ENCODE assay signal across 15 mouse cellular contexts in genomic region chr5:123080041-123080440, GRCm38 (mm10). TPM values are rescaled to one million over a fixed set of nuclear protein-coding genes. Genes with fewer than 3 reads are reported as not detected.
DNase-seq lines count a peak whose midpoint lies in the region; ATAC-seq and TF ChIP-seq lines count a peak whose summit lies in the region.
"Had no signal": no experiment of that assay in that cellular context is flagged by ENCODE, and none has a peak within 500 bp of the region (broad histone marks: within the 10 kb centered on the region; RNA-seq: fewer than 3 reads in every experiment).

No protein-coding gene starts in this region.

- peaks cover 5% of the 10 kb centered on the region; the same call in 1 of the 2 replicates for H3K9me3 ChIP-seq in heart, embryonic 12.5 days (replicated peaks)
- no peaks in the 10 kb centered on the region for H3K9me3 ChIP-seq in stomach, embryonic 15.5 days
- H3K9me3 ChIP-seq in stomach, postnatal 0 days (ENCODE audit: control insufficient read depth, low read length), result no peaks in the 10 kb centered on the region
- no peaks in the 10 kb centered on the region for H3K9me3 ChIP-seq in stomach, embryonic 16.5 days (replicated peaks; ENCODE audit: control insufficient read depth, low read length)

- H3K36me3 ChIP-seq in heart, embryonic 12.5 days, result no peaks in the 10 kb centered on the region
- no peaks in the 10 kb centered on the region for H3K36me3 ChIP-seq in stomach, embryonic 15.5 days
- no peaks in the 10 kb centered on the region for H3K36me3 ChIP-seq in stomach, postnatal 0 days (ENCODE audit: control insufficient read depth, insufficient read depth, low read length)
- H3K36me3 ChIP-seq in stomach, embryonic 16.5 days (ENCODE audit: control insufficient read depth, insufficient read depth, low read length), result no peaks in the 10 kb centered on the region
- H3K36me3 ChIP-seq: neural tube, embryonic 12.5 days had no signal

- ATAC-seq in heart, embryonic 12.5 days (ENCODE audit: insufficient number of reproducible peaks, low FRiP score), result no peak
- ATAC-seq in stomach, embryonic 15.5 days (ENCODE audit: insufficient read depth, low FRiP score, low read depth), result no peak
- no peak for ATAC-seq in stomach, postnatal 0 days (ENCODE audit: low FRiP score, low TSS enrichment)
- ATAC-seq in stomach, embryonic 16.5 days (ENCODE audit: insufficient read depth, low FRiP score), result no peak
- ATAC-seq: forebrain, embryonic 14.5 days; hindbrain, embryonic 16.5 days had no signal

- H3K4me2 ChIP-seq in heart, embryonic 12.5 days, result no peak overlapping the region
- H3K4me2 ChIP-seq in stomach, embryonic 15.5 days, result no peak overlapping the region
- no peak overlapping the region for H3K4me2 ChIP-seq in stomach, postnatal 0 days (replicated peaks; ENCODE audit: low read depth)
- H3K4me2 ChIP-seq in stomach, embryonic 16.5 days (ENCODE audit: low read depth, low read length), result no peak overlapping the region
- H3K4me2 ChIP-seq: neural tube, embryonic 12.5 days had no signal

- no peak overlapping the region for H3K9ac ChIP-seq in heart, embryonic 12.5 days
- H3K9ac ChIP-seq in stomach, embryonic 15.5 days, result no peak overlapping the region
- no peak overlapping the region for H3K9ac ChIP-seq in stomach, postnatal 0 days (ENCODE audit: low read length)
- H3K9ac ChIP-seq in stomach, embryonic 16.5 days (ENCODE audit: low read length), result no peak overlapping the region
- H3K9ac ChIP-seq: liver, embryonic 14.5 days; neural tube, embryonic 12.5 days had no signal

- no peak overlapping the region for H3K4me3 ChIP-seq in heart, embryonic 12.5 days
- no peak overlapping the region for H3K4me3 ChIP-seq in stomach, embryonic 15.5 days (replicated peaks)
- no peak overlapping the region for H3K4me3 ChIP-seq in stomach, postnatal 0 days (ENCODE audit: low read depth, low read length)
- no peak overlapping the region for H3K4me3 ChIP-seq in stomach, embryonic 16.5 days (replicated peaks; ENCODE audit: low read length)
- H3K4me3 ChIP-seq: neural tube, embryonic 12.5 days had no signal

- H3K27ac ChIP-seq in heart, embryonic 12.5 days (ENCODE audit: poor library complexity, severe bottlenecking), result peak overlapping the region; percentile 49; the same call in 1 of the 2 replicates
- H3K27ac ChIP-seq in stomach, embryonic 15.5 days, result peak overlapping the region; percentile 57
- H3K27ac ChIP-seq in stomach, postnatal 0 days (replicated peaks), result no peak overlapping the region
- peak overlapping the region; percentile 72 for H3K27ac ChIP-seq in stomach, embryonic 16.5 days (ENCODE audit: low read length)
- H3K27ac ChIP-seq: liver, embryonic 14.5 days; neural tube, embryonic 12.5 days had no signal

- no peak for TF ChIP-seq CTCF in stomach, postnatal 0 days (IDR thresholded peaks at IDR 0.05; ENCODE audit: low read depth)

- TF ChIP-seq EP300 in stomach, postnatal 0 days (optimal IDR thresholded peaks at IDR 0.05), result no peak

- no peak for DNase-seq in heart, postnatal 10 days
- DNase-seq in stomach, postnatal 0 days (ENCODE audit: low spot score), result no peak
- peak; percentile 60 for DNase-seq in kidney, postnatal 14 days
- DNase-seq in left cerebral cortex, postnatal 25 days (ENCODE audit: low spot score in 2 of 2), result no peak
- no peak for DNase-seq in layer of hippocampus, adult 18-20 months (ENCODE audit: low spot score in 2 of 2)
- DNase-seq: cerebellum, adult 2 months had no signal

- peaks cover 39% of the 10 kb centered on the region for H3K4me1 ChIP-seq in heart, embryonic 12.5 days (replicated peaks)
- H3K4me1 ChIP-seq in stomach, embryonic 15.5 days, result peaks cover 22% of the 10 kb centered on the region
- no peaks in the 10 kb centered on the region for H3K4me1 ChIP-seq in stomach, postnatal 0 days (replicated peaks; ENCODE audit: control insufficient read depth, insufficient read depth)
- peaks cover 21% of the 10 kb centered on the region for H3K4me1 ChIP-seq in stomach, embryonic 16.5 days (ENCODE audit: control insufficient read depth, insufficient read depth, low read length)

- no peaks in the 10 kb centered on the region for H3K27me3 ChIP-seq in heart, embryonic 12.5 days (replicated peaks)
- no peaks in the 10 kb centered on the region for H3K27me3 ChIP-seq in stomach, embryonic 15.5 days (replicated peaks)
- no peaks in the 10 kb centered on the region for H3K27me3 ChIP-seq in stomach, postnatal 0 days (ENCODE audit: control insufficient read depth, insufficient read depth, low read length)
- H3K27me3 ChIP-seq in stomach, embryonic 16.5 days (ENCODE audit: control insufficient read depth, insufficient read depth, low read length), result no peaks in the 10 kb centered on the region
- H3K27me3 ChIP-seq: neural tube, embryonic 12.5 days had no signal

- intact Hi-C loops in heart, postnatal 10 days (cut with DNase I), result no loop called here
- intact Hi-C loops in left cerebral cortex, postnatal 25 days (cut with DNase I), result no loop called here

- 52% methylated on average over 8 of the region's 8 CpGs for WGBS in heart, embryonic 12.5 days
- WGBS in stomach, embryonic 15.5 days, result 57% methylated on average over 8 of the region's 8 CpGs
- WGBS in stomach, postnatal 0 days, result 71% methylated on average over 8 of the region's 8 CpGs
- 57% methylated on average over 8 of the region's 8 CpGs for WGBS in stomach, embryonic 16.5 days

RNA-seq across cellular contexts. Expression of gene Tmem120b, which starts 11.8 kb away (rescaled TPM):
- 12.9 and 13.0 TPM in 2 replicates for polyA plus RNA-seq in heart, embryonic 12.5 days (2016; fragmentation: Nextera tagmentation; extraction: Ambion mirVana)
- 10 to 100 TPM; 11.1 to 11.7 TPM for total RNA-seq in heart, postnatal 10 days (2021)
- polyA plus RNA-seq in stomach, embryonic 15.5 days (2015; fragmentation: Nextera tagmentation; extraction: Ambion mirVana), result 12.9 and 14.2 TPM in 2 replicates
- polyA plus RNA-seq in stomach, postnatal 0 days (2015; fragmentation: Nextera tagmentation; extraction: Ambion mirVana), result 8.0 and 9.1 TPM in 2 replicates
- 13.7 and 15.3 TPM in 2 replicates for polyA plus RNA-seq in stomach, embryonic 16.5 days (2015; fragmentation: Nextera tagmentation; extraction: Ambion mirVana)
- 10 to 100 TPM; 14.3 to 17.1 TPM for total RNA-seq in left cerebral cortex, postnatal 25 days (2021)
- 10 to 100 TPM; 16.4 to 17.6 TPM for total RNA-seq in layer of hippocampus, adult 18-20 months (2021)

RNA-seq across cellular contexts. Expression of gene Morn3, which starts 33.2 kb away (rescaled TPM):
- polyA plus RNA-seq in heart, embryonic 12.5 days (2016; fragmentation: Nextera tagmentation; extraction: Ambion mirVana), result not detected in 2 replicates
- not detected for total RNA-seq in heart, postnatal 10 days (2021)
- polyA plus RNA-seq in stomach, embryonic 15.5 days (2015; fragmentation: Nextera tagmentation; extraction: Ambion mirVana), result 0.54 TPM in 1 of 2 replicates, not detected in the other
- polyA plus RNA-seq in stomach, postnatal 0 days (2015; fragmentation: Nextera tagmentation; extraction: Ambion mirVana), result 0.41 TPM in 1 of 2 replicates, not detected in the other
- 1.0 TPM in 1 of 2 replicates, not detected in the other for polyA plus RNA-seq in stomach, embryonic 16.5 days (2015; fragmentation: Nextera tagmentation; extraction: Ambion mirVana)
- under 1 TPM in 1 of 2 experiments, not detected in 1; 0.73 TPM for total RNA-seq in left cerebral cortex, postnatal 25 days (2021)
- total RNA-seq in layer of hippocampus, adult 18-20 months (2021), result under 1 TPM; 0.38 to 0.94 TPM
- total RNA-seq: adrenal gland, adult 18-20 months had no signal
- polyA plus RNA-seq: liver, embryonic 14.5 days; neural tube, embryonic 12.5 days; urinary bladder, adult 2 months had no signal

RNA-seq across cellular contexts. Expression of gene Rhof, which starts 52.5 kb away (rescaled TPM):
- 1.0 and 1.3 TPM in 2 replicates for polyA plus RNA-seq in heart, embryonic 12.5 days (2016; fragmentation: Nextera tagmentation; extraction: Ambion mirVana)
- under 1 TPM; 0.64 to 0.77 TPM for total RNA-seq in heart, postnatal 10 days (2021)
- 1.9 and 2.3 TPM in 2 replicates for polyA plus RNA-seq in stomach, embryonic 15.5 days (2015; fragmentation: Nextera tagmentation; extraction: Ambion mirVana)
- 18.6 and 22.3 TPM in 2 replicates for polyA plus RNA-seq in stomach, postnatal 0 days (2015; fragmentation: Nextera tagmentation; extraction: Ambion mirVana)
- 2.6 and 3.7 TPM in 2 replicates for polyA plus RNA-seq in stomach, embryonic 16.5 days (2015; fragmentation: Nextera tagmentation; extraction: Ambion mirVana)
- total RNA-seq in left cerebral cortex, postnatal 25 days (2021), result 10 to 100 TPM; 48.6 to 55.2 TPM
- total RNA-seq in layer of hippocampus, adult 18-20 months (2021), result 10 to 100 TPM; 49.1 to 50.9 TPM
